Mouse (Mus musculus): Measurements from ENCODE around the gene Sowaha. TPM values are rescaled to one million over a fixed set of nuclear protein-coding genes. Genes with fewer than 3 reads are reported as not detected.

Gene Sowaha
- total RNA-seq, 2 experiments from 2014 or later, result 178 to 298 TPM

DNA sequence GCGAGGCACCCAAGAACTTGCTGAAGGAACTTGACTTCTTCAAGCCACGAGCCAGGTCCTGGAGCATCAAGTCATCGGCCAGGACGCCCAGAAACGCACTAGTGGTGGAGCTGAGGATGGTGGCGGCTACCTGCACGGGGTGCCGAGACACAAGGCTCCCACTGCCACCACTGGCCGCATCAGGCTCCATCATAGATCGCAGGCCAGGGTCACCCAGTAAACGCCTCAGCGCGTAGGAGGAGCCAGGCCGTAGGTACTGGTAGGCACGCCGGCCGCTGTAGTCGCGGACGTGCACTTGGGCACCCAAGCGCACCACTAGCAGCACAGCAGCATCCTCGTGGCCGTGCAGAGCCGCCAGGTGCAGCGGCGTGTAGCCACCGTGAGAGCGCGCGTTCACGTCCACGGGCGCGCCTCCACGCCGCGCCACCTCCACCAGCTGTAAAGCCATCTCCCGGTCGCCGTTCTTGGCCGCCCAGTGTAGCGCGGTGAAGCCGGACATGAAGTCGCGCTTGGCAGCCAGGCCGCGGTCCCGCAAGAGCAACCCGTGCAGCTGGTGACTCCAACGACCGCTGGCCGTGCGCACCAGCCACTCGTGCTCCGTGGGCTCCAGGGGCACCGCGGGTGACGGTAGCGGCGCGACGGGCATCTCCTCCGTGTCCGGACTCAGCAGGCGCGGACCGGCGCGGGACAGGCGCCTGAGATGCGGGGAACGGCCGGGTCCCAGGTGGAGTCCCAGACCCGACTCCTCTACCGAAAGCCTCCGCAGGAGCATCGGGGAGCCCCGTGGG, 1.5 kb downstream of the Sowaha start:
- ATAC-seq (replicated peaks; ENCODE audit: low FRiP score, poor library complexity, severe bottlenecking), result peak; percentile 4; the same call in 1 of the 2 replicates

GRCm38 (mm10) chr11:53477833-53478232, 2.2 kb downstream of the Sowaha start:
- no peak for ATAC-seq (replicated peaks; ENCODE audit: low FRiP score, poor library complexity, severe bottlenecking)

GRCm38 (mm10) chr11:53475620-53476019, 4.5 kb downstream of the Sowaha start:
- no peak for ATAC-seq (replicated peaks; ENCODE audit: low FRiP score, poor library complexity, severe bottlenecking)

DNA sequence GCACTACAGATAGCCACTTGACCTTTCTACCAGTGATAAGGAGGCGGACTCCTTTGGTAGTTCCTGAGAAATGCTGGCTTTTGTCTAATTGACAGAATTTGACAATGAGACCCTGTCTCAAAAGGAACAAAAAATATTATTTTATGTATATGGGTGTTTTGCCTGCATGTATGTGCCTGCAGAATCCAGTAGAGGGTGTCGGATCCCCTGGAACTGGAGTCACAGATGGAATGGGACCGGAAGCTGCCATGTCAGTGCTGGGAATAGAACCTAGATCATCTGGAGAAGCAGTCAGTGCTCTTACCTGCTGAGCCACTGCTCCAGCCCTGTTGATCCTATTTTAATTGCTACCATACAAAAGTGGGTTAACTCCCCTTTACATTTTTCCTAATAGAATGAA, 7.4 kb downstream of the Sowaha start:
- ATAC-seq (replicated peaks; ENCODE audit: low FRiP score, poor library complexity, severe bottlenecking), result no peak

DNA sequence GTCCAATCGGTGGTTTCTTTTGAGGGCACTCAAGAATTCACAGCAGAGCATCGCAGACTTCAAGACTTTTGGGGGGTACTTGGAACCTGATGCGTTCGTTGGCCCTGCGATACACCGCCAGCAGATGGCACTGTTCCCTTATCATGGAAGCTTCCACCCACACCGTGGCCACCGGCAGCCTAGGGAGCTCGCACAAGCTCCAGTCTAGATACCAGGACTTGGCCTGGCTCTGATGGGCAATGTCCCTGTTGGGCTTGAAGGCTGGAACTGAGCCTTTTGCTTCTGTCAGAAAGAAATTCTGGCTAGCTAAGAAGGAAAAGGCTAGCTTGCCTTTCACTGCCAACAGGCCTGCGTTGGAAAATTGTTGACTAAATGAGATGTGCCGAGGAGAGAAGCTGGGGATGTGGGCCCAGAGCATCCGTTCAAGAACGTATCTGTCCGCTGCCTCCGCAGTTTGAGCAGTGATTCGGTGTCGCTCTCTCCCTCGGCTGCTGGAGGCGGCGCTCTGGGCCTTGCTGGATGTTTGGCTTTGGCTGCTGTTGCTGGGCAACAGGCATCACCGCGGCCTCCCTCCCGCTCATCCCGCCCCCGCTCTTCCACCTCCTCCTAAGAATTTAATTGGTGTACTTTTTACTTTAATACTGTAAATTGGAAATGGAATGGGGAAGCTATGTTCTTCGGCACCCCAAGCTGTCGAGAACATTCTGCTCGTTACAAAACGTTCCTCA, 9.9 kb downstream of the Sowaha start, which contains the start of gene Gm9837:
Gm9837 (minus strand) TSS at position 512 of the 728 bp plus-strand sequence.
- ATAC-seq (replicated peaks; ENCODE audit: low FRiP score, poor library complexity, severe bottlenecking), result peak; percentile 88

- ATAC-seq (replicated peaks; ENCODE audit: low FRiP score, poor library complexity, severe bottlenecking), result no peak
These were observed 10.6 kb downstream of the Sowaha start for GRCm38 (mm10) chr11:53469294-53469967.

DNA sequence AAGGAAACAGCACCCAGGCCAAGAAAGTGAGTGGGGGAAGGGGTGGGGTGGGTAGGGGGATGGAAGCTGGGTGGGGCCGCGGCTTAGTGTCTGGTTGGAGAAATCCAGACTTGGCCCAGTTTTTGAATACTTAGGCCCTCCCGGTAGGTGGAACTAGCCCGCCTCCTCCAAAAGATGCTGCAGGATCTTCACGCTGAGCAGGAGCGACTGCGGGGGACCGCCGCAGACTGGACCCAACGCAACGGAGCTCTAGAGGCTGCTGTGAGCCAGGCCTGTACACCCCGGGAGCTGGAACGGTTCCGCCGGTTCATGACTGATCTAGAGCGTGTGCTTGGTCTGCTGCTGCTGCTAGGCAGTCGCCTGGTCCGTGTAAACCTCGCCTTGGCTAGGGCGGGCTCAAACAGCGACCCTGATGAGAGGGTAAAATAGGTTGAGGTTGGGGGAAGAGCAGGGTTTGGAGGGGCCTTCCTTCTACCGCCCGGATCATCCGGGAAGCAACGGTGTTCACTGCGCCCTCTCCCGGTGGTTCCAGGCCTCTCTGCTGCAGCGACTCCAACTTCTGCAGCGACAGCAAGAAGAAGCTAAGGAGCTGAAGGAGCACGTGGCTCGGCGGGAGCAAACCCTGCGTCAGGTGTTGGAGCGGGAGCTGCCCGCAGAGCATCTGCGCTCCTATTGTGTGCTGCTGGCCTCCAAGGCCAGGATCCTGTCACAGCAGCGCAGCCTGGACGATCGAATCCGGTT, 13.7 kb downstream of the Sowaha start:
- no peak for ATAC-seq (replicated peaks; ENCODE audit: low FRiP score, poor library complexity, severe bottlenecking)

DNA sequence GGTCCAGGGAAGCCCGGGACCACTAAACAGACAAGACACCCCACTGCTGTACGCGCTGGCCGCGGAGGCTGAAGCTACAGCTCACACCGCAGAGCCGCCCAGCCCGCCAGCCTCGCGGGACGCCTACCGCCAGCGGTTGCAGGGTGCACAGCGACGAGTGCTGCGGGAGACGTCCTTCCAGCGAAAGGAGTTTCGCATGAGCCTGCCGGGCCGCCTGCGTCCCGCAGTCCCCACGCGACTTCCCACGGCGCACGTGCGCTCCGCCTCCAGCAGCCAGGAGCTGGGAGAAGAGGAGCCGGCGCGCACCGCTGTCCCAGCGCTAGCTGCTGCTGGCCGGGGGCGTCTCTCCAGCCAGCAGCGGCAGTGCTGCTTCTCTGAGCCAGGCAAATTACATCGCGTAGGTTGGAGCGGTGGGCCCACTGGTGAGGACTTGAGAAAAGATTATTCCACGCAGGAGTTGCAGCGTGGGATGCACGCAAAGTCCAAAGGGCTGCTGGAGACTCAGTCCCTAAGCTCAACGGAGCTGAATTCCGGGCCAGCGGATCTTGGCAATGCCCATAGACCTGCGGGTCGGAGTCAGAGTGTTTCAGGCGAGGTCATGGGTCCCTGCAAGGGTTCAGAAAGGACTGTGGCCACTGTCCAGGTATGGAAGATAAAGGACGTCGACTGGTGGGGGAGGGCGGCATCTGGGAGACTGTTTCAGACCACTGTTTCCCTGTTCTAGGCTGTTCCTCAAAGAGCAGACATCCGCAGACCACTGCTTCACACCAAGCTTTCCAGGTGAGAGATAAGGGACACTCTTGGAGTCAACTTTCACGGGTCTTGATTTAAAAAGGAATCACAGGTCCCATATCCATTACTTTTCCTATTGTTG, 16.3 kb downstream of the Sowaha start:
- no peak for ATAC-seq (replicated peaks; ENCODE audit: low FRiP score, poor library complexity, severe bottlenecking)

DNA sequence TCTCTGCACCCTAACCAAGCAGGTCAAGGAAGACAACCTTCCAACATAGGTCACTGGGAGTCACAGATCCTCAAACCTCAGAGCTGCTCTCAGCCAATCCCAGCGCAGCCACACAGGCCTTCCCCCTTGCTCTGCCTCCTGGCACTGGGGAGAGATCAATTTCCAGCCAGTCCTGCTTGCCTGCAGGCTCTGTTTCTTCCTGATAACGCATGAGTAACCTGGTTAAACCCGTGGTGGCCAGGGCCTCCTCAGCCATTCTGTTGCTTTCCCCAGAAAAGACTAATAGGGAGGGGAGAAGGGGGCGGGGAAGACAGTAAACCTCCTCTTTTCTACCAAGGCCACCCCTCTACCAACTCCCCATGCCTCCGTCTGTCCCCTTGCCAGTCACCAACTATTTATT, 18.3 kb downstream of the Sowaha start:
- no peak for ATAC-seq (replicated peaks; ENCODE audit: low FRiP score, poor library complexity, severe bottlenecking)

- no peak for ATAC-seq (replicated peaks; ENCODE audit: low FRiP score, poor library complexity, severe bottlenecking)
These were observed 19.9 kb downstream of the Sowaha start for GRCm38 (mm10) chr11:53460192-53460591.

DNA sequence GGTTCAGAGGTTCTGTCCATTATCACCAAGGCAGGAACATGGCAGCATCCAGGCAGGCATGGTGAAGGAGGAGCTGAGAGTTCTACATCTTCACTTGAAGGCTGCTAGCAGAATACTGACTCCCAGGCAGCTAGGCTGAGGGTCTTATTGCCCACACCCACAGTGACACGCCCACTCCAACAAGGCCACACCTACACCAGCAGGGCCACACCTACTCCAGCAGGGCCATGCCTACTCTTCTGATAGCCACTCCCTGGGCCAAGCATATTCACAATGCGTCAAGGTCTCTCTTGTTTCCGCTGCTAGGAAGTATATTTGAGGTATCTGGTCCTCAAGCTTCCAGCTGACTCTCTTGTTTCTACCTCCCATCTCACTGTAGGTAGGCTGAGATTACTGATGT, 21.1 kb downstream of the Sowaha start:
- ATAC-seq (replicated peaks; ENCODE audit: low FRiP score, poor library complexity, severe bottlenecking), result no peak

- ATAC-seq (replicated peaks; ENCODE audit: low FRiP score, poor library complexity, severe bottlenecking), result no peak; the same call in 1 of the 2 replicates
These were observed 22.6 kb downstream of the Sowaha start for GRCm38 (mm10) chr11:53457372-53457954.

DNA sequence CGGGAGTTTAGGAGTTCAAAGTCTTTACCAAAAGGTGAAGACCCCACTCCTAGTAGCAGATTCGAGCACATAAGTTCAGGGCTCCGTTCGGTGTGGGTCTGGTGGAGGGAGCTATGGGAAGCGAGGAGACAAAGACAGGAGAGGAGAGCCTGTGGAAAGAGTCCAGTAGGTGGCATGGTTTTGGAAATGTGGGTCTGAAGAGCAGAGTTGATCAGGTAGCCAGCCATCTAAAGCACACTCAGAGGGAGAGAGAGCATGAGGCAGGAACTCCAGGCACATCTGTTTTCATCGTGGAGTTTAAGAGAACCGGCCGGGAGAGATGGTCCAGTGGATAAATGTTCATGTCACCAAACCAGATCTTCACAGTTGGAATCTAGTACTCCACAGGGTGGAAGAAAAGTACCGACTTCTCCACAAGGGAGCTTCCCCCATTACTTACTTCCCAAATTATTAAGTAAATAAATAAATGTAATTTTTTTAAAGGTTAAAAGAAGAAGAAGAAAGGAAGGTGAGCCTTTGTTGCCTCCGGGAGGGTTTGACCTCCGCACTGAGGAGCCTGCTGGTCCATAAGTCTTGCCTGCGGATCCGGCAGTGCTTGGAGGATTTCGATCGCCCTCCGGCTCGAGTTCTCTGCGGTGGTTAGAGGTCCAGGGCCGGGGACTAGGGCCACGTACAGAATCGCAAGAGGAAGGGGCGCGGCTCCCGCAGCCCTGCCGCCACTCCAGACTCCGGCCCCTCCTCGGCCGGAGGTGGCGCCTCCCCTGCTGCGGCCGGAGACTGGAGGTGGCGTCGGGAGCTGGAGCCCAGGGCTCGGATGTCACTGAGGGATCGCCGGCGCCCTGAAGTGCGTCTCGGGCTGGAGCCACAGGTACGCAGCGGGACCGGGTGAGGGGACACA, 23.4 kb downstream of the Sowaha start, which contains the start of the genes Gm10447 and Shroom1:
Gm10447 (minus strand) TSS at position 637 of the 898 bp plus-strand sequence.
Shroom1 (plus strand) TSS at position 732 of the 898 bp plus-strand sequence.
- no peak for ATAC-seq (replicated peaks; ENCODE audit: low FRiP score, poor library complexity, severe bottlenecking)

- no peak for ATAC-seq (replicated peaks; ENCODE audit: low FRiP score, poor library complexity, severe bottlenecking)
These were observed 27.0 kb downstream of the Sowaha start for GRCm38 (mm10) chr11:53453031-53453430.

GRCm38 (mm10) chr11:53452396-53452795, 27.7 kb downstream of the Sowaha start:
- no peak for ATAC-seq (replicated peaks; ENCODE audit: low FRiP score, poor library complexity, severe bottlenecking)

DNA sequence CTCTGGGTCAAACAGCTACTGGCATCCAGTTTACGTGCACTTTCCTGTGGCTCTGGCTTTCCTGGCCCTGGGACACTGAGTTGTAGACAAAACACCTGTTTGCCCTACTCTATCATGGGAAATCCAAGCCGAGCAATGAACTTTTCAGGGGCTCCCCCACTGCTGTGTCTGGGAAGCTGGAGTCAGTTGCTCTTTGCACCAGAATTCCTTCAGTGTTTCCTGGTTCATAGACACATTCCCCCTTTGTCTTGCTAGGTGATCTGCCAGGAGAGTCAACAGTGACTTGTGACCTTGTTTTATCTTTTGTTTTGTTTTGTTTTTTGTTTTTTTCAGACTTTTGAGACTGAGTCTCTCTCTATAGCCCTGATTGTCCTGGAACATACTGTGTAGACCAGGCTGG, 28.7 kb downstream of the Sowaha start:
- ATAC-seq (replicated peaks; ENCODE audit: low FRiP score, poor library complexity, severe bottlenecking), result no peak

DNA sequence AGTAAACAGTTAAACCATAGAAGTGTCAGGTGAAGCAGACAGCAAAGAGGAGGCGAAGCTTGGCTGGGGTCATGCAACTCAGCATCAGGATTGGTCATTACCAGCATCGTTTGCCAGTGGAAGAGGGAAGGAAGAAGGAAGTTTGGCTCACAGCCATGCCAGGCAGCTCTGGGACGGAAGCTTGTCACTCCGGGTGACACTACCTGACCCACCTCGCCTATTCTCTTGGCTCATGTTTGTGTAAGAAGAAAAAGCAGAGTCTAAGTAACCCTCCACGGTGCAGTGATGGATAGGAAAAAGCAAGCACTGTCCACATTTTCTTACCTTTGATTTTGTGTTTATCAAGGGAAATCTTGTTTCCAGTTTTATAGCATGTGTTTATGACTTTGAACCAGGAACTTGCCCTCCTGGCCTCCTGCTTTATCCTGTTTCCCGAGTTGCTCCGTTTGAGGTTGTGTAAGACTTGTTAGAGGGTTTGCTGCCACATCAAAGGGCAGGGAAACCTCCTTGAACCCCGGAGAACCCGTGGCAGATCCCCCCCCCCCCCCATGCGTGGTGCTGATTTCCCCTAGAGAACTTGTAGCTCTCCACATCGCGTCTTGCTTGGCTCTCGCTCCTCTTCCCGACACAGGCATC, 29.9 kb downstream of the Sowaha start:
- no peak for ATAC-seq (replicated peaks; ENCODE audit: low FRiP score, poor library complexity, severe bottlenecking)
